Mouse (Mus musculus) MEL (cell line): Measurements from ENCODE around the gene Aldh6a1.

Experiments
- CTCF ChIP-seq, 3 experiments: IDR thresholded peaks in 2 of 3; conservative IDR thresholded peaks in 1 of 3; 2 replicates each; pipeline ENCODE4 v1.5.1; 2011 to 2012; ENCODE audit warnings: low read length in 3 of 3, low read depth in 2 of 3, mild to moderate bottlenecking in 2 of 3, improper control_type of control experiment in 1 of 3, inconsistent platforms in 1 of 3, mixed read lengths in 1 of 3, moderate library complexity in 1 of 3; ENCODE audit not compliant: control insufficient read depth in 1 of 3, insufficient read depth in 1 of 3, poor library complexity in 1 of 3, severe bottlenecking in 1 of 3
- GATA1 ChIP-seq: IDR thresholded peaks from 2 replicates; pipeline ENCODE4 v1.6.1; 2011; ENCODE audit warnings: low read depth, low read length, improper control_type of control experiment
- MAX ChIP-seq: IDR thresholded peaks from 2 replicates; pipeline ENCODE4 v1.6.1; 2011; ENCODE audit warnings: low read length, improper control_type of control experiment
- MEF2A ChIP-seq: IDR thresholded peaks from 2 replicates; pipeline ENCODE4 v1.6.1; 2014; ENCODE audit warnings: low read depth, mild to moderate bottlenecking, inconsistent platforms, low read length, improper control_type of control experiment; ENCODE audit not compliant: poor library complexity, insufficient replicate concordance, severe bottlenecking; ENCODE audit errors: extremely low read depth
- TBP ChIP-seq: IDR thresholded peaks from 2 replicates; pipeline ENCODE4 v1.8.0; 2011; ENCODE audit warnings: low read depth, low read length, improper control_type of control experiment
- USF2 ChIP-seq, 2 experiments: IDR thresholded peaks; 2 replicates each; pipeline ENCODE4 v1.6.1; 2011 to 2012; ENCODE audit warnings: improper control_type of control experiment in 2 of 2, low read length in 2 of 2, borderline replicate concordance in 1 of 2, inconsistent platforms in 1 of 2, low read depth in 1 of 2, mild to moderate bottlenecking in 1 of 2; ENCODE audit not compliant: insufficient read depth in 1 of 2

GRCm38 (mm10) chr12:84447386-84447785 is 3.4 kb downstream of the Aldh6a1 start:
- TF ChIP-seq GATA1 (no peak), CTCF (IDR thresholded peaks at IDR 0.05 in 2 of 3, conservative IDR thresholded peaks at IDR 0.05 in 1 of 3; ENCODE audit: control insufficient read depth in 1 of 3, insufficient read depth in 1 of 3, low read depth in 2 of 3, low read length in 3 of 3, poor library complexity in 1 of 3, severe bottlenecking in 1 of 3) (no peak), MEF2A (no peak), MAX (no peak), TBP (no peak), USF2 (IDR thresholded peaks at IDR 0.05; ENCODE audit: borderline replicate concordance in 1 of 2, insufficient read depth in 1 of 2, low read depth in 1 of 2, low read length in 2 of 2) (no peak)
